Mouse (Mus musculus): ENCODE measurements around the gene Srgap2.

DNA sequence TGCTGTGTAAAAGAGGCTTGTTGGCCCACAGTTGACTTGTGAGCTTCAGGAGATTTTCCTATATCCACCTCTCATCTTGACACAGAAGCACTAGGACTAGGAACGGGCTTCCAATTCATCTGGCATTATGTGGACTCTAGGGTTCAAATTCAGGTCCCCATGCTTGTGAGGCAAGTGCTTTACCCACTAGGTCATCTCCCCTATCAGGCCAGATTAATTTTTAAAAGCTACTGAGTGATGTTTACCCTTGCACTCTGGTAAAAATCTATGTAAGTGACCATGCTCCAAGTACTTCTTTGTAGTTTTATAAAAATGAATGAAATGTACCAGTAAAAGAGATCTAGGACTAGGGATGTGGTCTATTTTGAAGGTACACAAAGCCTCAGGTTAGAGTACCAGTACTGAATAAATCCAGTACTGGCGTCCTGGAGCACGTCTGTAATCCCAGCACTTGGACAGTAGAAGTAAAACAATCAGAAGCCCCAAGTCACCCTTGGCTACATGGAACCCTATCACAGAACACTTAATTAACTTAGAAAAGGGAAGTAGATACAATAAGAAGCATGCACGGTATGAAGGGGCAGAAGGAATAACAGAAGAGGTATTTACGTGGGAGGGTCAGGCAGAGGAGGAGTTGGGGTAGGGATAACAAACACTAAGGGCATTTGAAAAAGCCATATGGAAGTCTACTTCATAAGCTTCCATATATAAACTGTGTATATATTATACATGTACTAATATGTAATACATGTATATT is 40.9 kb downstream of the Srgap2 start:
- TF ChIP-seq CTCF (IDR thresholded peaks at IDR 0.05; ENCODE audit: low read depth) (no peak), EP300 (IDR thresholded peaks at IDR 0.05; ENCODE audit: low read depth) (no peak)

Data from liver, postnatal 0 days (tissue).